Mouse (Mus musculus): ENCODE measurements at regions not wholly inside any gene's neighbourhood (a gene's known extent, or its start where the extent isn't known, plus 50 kb on each side); places are given as distances from the start of the nearest gene placed in this dataset.

- TF ChIP-seq CTCF (IDR thresholded peaks at IDR 0.05; ENCODE audit: low read depth, low read length) (no peak), POLR2A (IDR thresholded peaks at IDR 0.05; ENCODE audit: borderline replicate concordance, low read depth, low read length) (no peak)
These were observed 101.6 kb upstream of the Trib2 start for GRCm38 (mm10) chr12:15918291-15918690.
